In the genomic region with DNA sequence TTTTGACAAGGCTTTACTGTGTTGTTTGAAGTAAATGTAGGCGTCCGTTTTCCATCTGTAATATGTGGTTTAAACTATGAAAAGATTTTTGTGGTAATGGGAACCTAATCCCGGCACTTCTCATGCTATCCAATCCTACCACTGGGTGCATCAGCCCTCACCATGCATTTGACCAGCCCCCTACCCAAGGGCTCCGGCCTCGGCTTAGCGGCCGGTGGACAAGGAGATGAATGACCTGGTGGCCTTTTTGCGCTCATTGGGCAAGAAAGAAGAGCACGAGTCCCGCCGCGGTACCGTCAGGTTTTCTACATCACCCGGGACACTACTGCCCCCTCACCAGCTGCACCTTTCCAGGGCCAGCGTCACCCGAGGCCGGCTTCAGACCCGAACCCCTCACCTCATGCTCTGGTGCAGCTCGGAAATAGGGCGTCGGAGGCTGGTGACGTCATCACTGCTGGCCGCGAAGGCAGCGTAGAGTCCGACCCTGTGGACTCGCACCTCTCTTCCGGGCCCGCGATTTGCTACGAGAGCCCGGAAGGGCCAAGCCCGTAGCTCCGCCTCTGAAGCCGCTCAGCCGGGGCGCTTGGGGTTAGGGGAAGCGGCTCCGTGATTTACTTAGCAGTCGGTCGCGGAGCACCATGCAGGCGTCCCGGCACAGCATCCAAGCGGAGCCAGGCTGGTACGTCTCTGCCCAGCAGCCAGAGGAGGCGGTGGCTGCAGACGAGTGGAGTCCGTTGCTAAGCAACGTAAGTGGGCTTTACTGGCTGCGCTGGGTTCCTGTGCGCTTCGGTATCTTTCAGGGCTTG, we compare ENCODE assay signal across 1 mouse cellular context.
TF ChIP-seq lines count a peak whose summit lies in the region.

Gene Trmt5, minus strand, starts transcription at position 424 of the 806 bp plus-strand sequence.
Gene Slc38a6, plus strand, starts transcription at position 493 of the 806 bp plus-strand sequence.

TF ChIP-seq in CH12.LX, 34 proteins besides CTCF, POLR2A, EP300 and RAD21 (continued from another document):
- TF ChIP-seq JUND (conservative IDR thresholded peaks at IDR 0.05; ENCODE audit: low read depth, low read length) (peak; percentile 39; the same call in 1 of the 2 replicates), TBP (conservative IDR thresholded peaks at IDR 0.05; ENCODE audit: low read depth, low read length) (0 out of 2 replicates have a peak, but pooled peaks have one; percentile 16), HCFC1 (IDR thresholded peaks at IDR 0.05; ENCODE audit: low read depth, low read length) (peak; percentile 91), RCOR1 (conservative IDR thresholded peaks at IDR 0.05; ENCODE audit: low read depth, low read length) (no peak), UBTF (IDR thresholded peaks at IDR 0.05; ENCODE audit: low read depth, low read length) (0 out of 2 replicates have a peak, but pooled peaks have one; percentile 16), IRF4 (IDR thresholded peaks at IDR 0.05; ENCODE audit: low read depth, low read length) (0 out of 2 replicates have a peak, but pooled peaks have one; percentile 28), ELF1 (IDR thresholded peaks at IDR 0.05; ENCODE audit: low read depth, low read length) (peak; percentile 99), ETS1 (conservative IDR thresholded peaks at IDR 0.05; ENCODE audit: low read depth, low read length) (no peak), ZKSCAN1 (IDR thresholded peaks at IDR 0.05; ENCODE audit: borderline replicate concordance, low read depth, low read length) (no peak), E2F4 (IDR thresholded peaks at IDR 0.05; ENCODE audit: insufficient replicate concordance, low read depth, low read length) (no peak), ZC3H11A (IDR thresholded peaks at IDR 0.05; ENCODE audit: low read depth, low read length) (no peak), MAX (IDR thresholded peaks at IDR 0.05; ENCODE audit: low read length) (peak; percentile 81)
TF ChIP-seq in CH12.LX: peak in this region for 15.
